Mouse (Mus musculus) urinary bladder, postnatal 4 days (tissue): Measurements from ENCODE around the gene Ddx20.
"Not testable (repeated sequence)": the region's sequence is repeated elsewhere in the genome, so short reads cannot be mapped to it uniquely, and the experiment has no call there.

ENCODE experiments used
- DNase-seq, 2 experiments: peaks; one replicate each; pipeline ENCODE4 v3.0.0; 2021 to 2022; ENCODE audit warnings: low spot score in 2 of 2

Gene Ddx20

DNA sequence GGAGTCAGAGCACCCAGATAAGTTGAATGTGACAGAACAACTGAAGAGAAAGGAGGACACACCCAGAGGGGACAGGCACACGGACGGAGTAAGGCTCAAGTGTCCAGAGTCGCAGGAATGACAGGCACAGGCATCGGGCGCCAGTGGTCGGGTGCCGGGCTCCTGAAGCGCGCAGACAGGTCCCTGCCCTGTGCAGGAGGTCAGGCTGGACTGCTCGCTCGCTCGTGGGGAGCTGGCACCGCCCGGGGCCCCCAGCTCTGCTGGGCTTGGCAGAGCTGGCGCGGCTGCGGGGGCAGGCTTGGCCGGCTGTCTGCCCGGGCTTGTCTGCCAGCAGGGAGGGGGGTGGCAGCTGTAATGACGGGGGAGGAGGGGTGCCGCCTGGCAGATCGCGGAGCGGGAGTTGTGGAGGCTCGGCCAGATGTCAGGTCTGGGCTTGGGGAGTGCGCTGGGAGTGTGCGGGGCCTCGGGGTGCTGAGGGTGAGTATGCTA lies 17.7 kb upstream of the Ddx20 start:
- peak in 1 of 2 experiments; percentile 66 for DNase-seq

DNA sequence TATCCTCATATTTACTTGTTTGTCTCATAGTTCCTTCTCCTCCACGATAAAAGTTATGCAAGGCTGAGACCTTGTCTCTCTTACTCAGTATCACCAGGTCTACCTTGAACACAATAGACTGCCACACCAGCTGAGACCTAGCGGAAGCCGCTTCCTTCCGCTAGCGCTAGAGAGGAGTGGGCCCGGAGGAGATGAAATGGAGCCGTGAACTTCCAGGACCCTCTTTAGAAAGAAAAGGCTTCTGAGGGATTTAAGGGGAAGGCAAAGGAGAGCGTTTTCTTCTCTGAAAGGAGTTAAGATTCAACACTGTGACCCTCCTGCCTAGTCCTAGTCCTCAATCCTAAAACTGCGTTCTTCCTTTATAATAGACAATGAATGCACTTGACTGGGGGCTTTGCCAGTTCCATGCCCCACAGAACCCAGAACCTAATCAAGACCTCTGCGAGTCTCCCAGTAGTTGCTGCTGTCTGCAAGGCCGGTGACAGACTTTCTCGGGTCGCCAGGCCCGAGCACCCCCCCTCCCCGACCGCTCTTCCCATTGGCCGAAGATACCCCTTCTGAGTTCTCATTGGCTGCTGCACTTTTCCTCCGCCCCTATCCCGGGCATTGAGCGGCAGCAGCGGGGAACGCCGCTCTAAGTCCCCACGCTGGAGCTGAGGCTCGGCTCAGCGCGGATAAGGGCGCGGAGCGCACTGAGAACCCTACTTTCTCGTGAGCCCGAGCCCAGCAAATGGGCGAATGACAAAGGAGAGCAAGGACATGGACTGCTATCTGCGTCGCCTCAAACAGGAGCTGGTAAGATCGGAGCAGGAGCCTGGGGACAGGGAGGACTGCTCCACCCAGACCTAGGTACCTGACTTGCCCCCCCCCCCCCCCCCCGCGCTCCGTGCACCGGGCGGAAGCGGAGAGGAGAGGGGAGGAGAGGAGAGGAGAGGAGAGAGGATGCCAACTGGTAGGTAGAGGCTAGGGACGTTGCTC lies 16.9 kb upstream of the Ddx20 start, which contains the start of gene Inka2:
Inka2 (plus strand) TSS at position 569 of the 978 bp plus-strand sequence.
- peak; percentile 68 to 71 for DNase-seq

DNA sequence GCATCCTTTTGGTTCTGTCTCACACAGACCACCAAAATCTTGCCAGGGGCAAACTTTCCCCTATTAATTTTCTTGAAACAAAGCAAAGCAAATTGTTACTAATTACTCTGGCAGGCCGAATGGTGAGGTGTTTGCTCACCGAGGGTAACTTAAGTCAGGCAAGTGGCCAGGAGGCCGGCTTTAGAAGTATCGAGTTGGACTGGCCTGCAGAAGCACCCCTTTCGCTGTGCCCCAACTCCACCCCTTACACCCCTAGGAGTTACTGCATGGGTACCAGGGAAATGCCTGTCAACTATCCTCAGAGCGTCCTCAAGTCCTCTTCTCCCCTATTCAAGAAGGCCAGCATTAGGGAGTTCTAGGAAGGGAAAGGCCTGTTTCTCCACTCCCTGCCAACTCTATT lies 16.2 kb upstream of the Ddx20 start:
- no peak for DNase-seq

DNA sequence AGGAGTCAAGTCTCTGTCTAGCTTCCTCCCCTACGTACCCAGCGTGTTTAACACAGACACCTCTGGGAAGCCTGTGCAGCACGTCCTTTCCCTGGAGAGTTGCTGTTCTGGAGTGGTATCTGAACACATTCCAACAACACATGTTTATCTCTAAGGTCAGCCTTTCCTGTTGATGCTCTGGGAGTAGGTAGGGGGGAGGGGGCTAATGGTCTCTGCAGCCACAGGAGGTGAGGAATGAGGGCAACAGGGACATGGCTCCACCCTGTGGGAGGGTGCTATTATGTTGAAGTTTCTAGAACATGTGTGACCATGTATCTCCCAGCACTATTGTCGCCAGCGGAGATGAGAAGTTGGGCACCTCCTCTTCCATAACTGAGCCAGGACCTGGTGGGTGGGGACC lies 14.0 kb upstream of the Ddx20 start:
- no peak for DNase-seq

DNA sequence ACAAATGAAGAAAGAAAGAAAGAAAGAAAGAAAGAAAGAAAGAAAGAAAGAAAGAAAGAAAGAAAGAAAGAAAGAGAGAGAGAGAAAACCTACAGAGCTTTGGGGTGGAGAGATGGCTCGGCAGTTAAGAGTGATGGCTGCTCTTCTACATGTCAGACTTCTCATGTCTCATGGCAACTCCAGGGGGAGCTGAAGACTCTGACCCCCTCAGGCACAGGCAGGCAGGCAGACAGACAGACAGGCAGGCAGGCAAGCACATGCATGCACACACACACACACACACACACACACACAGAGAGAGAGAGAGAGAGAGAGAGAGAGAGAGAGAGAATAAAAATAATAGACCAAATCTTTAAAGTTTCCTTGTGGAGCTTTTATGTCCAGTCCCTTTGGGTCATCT lies 13.4 kb upstream of the Ddx20 start:
- DNase-seq: not testable (repeated sequence)

DNA sequence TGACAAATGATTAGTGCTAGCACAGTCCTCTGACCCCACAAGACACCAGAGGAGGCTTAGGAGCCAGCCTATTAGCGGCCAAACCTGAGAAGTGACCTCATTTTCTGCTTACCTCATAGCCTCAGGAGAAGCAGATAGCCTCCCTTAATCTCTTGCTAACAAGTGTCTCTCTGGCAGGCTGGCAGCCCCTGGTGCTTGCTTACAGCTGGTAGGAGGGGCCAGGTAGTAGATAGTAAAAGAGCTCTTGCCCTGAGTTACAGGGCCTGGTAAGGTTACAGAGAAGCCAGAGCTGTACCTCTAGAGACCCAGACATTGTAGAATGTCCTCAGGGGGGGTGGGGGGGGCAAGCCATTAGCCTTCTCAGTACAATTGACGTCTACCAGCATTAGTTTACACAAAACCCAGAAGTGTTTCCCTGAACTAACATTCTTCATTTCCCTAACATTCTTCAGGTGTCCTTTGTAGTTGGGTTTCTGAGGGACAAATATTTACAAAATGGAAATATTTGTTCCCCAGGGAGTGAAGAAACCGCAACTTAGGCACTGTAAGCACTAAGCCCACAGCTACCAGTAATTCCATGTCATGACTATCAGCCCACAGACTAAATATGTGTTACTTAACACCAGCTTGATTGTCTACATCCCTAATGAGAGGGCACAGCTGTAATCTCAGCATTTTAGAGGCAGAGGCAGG lies 12.0 kb upstream of the Ddx20 start:
- DNase-seq: no peak

DNA sequence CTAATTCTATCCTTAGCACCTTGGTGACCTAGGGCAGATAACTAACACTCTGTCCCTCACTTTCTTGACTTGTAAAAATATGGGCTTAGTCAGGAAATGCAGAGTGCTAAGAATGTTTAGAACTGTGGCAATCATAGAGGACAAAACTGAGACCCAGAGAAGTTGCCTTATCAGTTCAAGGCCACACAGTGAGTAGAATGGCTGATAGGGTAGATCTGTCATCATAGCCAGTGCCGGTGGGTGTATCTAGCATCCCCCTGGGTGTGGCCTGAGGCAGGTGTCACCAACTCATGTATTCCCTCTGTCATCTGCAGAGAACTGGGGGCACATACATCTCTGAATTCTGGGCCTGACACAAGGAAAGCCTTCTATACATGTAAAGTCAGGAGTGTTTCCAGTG lies 10.9 kb upstream of the Ddx20 start:
- no peak for DNase-seq

DNA sequence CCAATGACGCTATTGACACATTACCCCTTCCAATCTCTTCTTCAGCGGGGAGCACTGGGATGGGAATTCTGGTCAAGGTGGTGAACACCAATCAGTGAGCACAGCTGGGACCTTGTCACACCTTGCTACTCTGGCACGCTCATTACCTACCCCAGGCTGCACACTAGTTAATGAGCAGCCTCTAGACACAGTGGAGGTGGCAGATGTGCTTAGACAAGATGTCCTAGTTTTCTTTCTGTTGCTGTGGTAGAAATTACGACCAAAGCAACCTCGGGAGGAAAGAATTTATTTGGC lies 9.7 kb upstream of the Ddx20 start:
- no peak for DNase-seq

DNA sequence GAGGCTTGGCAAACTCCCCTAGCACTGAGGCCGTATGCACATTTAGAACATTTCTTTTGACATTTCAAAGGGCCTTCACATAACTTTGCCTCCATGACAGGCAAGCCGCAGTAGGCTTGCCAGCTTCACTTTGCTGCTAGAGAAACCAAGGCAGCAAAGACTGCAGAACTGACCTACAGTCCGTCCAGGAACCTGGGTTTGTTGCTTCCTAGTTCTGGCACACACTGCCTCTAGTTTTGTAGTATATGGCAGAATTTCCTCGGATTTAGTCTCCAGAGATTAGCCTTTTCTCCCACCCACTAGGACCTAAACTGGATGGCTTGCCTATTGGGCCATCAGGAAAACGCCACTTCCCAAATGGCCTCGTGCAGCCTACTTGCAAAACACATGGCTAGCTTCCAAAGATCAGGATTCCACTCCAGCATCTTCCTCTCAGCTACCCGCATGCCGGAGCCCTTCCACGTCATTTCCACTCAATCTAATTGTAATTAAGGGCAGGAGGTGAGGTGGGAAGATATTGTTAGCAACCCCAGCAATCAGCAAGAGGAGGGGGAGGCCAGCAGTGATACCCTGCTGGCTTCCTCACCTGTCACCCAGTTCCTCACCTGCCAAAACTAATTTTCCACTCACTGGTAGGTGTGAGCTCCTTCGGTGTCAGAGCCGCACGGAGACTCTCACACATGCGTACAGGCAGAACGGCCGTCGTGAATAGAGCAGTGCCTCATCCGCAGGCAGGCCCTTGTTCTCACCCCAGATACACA lies 9.2 kb upstream of the Ddx20 start:
- no peak for DNase-seq

DNA sequence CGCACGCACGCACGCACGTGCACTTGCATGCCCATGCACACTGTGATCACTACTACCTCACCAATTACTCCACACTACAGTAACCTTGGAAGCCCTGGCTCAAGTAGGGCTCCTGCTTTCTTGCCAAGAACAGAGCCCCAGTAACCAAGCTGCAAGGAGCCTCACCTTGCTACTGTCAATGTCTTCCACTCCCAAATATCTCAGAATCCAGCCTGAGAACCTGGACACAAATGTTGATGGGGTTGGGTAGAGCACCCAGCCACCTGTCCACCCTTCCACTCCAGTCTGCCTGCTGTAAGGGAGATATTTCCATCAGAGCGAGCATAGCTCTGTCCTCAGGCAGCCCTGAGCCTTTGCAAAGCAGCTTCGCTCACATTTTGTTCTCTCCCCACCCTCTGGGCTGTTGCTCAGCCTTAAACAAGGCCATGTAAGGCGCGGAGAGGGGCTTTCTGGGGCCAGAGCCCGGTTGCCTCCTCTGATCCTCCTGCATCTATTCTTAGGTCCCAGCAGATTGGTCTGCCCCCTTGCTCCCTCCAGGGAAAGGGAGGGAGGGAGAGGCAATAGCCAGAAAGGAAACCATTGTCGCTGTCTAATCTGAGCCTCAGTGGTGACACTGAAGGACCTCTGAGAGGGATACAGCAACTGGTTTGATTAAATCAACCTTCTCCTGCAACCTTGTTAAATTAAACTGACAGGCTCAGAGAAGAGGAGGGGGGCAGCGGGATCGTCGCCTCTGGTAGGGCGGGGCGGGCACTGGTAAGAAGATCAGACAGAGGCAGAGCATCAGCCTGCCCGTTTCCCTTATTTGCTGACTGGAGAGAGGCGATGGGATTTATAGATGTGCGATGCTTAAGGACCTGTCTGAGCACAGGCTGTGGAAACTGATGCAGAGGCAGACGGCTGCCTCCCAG lies 8.4 kb upstream of the Ddx20 start:
- DNase-seq: peak in 1 of 2 experiments; percentile 41

DNA sequence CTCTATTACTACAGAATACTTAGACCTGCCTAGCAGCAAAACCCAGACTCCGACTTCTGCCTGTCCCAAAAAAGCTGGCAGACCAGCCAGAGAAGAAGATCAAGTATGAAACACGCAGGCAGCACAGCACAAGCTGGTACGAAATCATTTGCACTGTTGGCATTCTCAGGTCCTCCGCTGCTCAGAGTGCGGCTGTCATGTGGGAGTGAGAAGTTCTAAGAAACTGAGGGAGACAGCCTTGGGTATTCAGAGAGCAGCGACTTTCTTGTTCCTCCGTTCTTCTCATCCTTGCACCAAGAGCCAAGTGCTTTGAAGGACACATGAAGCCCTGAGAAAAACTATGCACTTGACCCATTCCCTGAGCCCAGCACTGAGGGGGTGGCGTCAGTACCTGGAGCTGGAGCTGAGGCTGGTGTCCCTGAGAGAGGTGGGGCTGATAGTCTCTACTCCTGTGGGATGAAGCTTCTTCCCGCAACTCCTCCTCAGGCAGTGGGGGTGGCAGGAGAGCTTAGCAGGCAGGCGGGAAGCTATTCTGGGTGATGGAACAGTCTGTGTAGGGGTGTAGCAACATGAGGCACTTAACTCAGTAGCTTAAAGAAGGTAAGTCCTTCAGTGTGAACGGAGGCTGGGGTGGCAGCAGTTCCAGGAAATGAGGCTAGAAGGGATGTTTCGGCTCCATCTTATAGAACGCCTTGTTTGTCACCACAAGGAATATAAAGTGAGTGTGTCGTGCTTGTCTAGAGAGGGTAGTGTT lies 6.1 kb upstream of the Ddx20 start:
- DNase-seq: no peak

DNA sequence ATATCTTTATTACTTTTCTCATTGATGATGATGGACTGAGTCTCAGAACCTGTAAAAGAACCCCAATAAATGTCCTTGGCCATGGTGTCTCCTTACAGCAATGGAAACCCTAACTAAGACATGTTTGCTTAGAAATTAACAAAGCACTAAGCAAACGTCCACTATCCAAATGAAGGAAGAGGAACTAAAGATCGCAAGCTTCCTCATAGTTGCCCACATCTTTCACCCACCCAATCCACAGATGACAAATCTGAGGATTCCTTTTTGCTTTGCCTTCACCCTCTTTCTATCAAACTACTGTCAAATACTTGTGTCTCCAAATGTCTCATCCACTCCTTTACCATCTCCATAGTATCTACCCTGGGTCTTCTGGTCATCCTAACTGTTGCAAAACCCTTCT lies 1.2 kb upstream of the Ddx20 start:
- no peak for DNase-seq

DNA sequence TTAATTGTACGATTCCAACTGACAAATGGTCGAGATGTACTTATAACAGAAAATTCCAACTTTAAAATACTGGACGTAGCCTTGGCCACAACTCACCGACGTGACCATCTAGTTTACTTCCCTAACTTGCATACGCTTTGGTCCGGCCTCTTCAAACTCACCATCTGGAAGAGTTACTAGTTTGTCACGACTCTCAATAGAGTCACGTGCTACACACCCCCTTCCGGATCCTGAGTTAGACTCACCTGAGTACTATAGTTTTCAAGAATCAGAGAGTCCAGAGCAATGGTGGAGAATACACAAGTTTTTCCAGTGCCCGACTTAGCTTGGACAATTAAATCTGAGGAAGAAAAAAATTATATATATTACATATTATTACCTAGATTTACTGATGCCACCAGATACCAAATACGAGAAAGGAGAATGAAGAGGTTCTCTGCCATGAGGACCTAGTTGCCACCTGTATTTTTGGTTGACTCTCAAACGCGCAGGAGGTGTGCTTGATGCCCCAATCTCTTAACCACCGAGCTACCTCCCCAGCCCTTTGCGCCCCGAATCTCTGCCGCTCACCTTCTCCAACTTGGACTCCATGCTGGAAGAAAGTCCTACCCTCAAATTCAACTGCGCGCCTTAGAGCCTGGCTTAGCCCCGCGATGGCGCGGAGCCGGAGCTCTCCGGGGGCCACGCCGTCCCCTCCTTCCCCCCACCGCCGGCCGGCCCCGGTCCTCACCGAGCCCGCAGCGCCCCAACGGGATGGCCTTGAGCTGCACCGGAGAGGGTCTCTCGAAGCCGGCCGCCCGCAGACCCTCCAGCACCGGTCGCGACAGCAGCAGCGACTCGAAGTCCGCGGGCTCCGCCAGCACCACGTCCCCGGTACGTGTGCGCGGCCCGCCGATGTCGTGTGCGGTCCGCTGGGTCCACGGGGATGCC lies 715 bp downstream of the Ddx20 start:
- DNase-seq: no peak

DNA sequence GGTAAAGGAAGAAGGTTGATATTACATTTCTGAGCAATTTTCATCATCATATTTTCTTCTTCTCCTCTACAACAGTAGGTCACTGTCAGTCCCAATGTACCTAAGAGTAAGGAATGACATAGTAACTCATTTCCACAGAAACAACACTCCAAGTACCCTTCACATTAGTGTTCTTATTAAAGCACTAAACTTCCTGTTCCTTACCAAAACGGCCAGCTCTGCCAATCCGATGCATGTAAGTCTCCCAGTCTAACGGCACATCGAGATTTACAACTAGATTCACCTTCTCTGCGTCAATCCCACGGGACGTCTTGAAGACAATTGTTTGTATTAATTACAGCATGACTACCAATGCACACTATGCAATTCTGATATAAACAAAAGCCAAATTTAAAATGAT lies 7.0 kb downstream of the Ddx20 start:
- DNase-seq: no peak

DNA sequence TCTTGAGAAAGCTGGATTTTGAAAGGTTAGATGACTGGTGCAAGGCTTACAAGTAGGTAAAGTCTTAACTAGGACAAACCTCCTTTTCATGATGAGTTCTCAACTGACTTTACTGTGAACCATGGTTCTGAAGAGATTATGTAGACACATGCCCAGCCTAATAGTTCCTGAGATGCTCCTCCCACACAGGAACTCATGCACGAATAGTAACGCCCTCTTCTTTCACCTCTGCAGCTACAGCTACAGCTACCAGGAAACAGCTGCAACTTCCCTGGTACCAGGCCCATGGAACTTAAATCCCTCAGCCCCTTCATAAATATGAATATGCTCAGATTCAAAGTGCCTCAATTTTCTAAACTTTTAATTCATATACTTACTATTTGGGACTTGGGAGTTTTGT lies 11.4 kb downstream of the Ddx20 start:
- DNase-seq: no peak

DNA sequence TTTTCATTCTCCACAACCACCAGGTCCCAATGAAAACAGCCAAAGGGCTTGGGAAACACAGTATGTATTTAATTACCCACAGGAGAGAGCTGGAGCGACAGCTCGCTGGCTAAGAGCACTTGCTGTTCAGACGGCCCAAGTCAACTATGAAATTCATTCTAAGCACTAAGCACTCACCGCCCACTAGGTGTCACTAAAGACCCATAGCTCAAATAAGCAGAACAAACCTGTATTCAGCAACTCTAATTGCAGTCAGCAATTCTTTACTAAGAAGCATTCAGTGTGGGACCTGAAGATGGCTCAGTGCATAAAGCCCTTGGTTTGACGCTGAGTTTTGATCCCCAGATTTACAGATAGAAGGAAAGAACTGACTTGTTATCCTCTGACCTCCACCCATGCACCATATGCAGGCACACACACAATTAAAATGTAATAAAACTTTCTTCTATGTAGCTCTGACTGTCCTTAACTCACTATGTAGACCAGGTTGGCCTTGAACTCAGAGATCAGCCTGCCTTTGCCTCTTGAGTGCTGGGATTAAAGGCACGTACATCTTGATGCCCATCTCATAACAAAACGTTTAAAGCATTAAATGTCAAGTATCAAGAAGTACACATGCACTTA lies 12.7 kb downstream of the Ddx20 start:
- DNase-seq: no peak

DNA sequence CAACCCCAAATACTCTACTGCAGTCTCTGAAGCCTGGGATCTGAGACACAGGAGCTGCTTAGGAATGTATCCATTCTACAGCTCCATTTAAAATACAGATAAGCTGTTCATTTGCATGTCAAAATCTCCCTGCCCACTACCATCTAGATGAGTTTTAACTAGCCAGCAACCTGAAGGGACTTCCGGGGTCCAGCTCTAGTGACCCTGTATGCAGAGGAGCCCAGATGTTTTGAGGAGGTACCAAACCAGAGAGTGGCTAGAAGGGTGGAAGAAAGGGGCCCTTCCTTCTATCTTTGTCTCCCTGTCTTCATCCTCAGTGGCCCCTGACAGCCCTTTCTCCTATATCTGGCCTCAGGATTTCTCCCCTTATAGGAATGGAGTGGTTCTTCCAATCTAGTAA lies 16.6 kb downstream of the Ddx20 start:
- no peak for DNase-seq

DNA sequence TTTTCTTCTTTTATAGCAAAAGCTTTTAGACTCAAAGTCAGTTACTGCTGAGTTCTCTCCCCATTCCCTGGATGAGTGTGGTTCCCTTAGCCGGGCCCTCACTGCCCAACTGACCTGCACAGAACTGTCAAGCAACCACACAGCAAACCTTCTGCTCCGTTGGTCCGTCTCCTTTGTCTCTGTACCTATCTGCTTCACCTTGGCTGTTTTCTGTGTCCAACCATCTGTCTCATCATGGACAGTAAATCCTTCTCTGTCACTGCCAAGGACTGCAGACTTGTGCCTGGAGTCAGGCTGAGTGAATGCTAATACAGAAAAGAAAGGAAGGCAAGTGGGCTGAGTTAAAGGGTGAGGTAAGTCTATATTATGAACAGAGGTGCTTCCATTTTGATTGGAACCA lies 17.6 kb downstream of the Ddx20 start:
- no peak for DNase-seq

DNA sequence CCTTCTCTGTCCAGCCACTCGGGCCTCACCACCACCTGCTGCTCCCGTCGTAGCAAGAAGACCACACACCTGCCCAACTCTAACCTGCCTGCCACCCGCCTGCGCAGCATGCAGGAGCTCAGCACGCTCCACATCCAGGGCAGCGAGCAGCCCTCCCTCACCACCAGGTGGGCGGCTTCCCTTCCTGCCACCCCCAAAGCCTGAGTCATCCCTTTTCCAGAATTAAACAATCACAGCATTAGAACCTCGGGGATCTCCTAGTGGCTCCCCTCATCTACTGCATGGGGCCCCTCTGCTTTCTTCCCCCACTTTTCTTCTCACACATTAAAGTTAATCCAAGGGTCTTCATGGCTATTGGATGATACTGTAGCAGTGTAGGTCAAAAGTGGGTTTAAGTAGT lies 19.2 kb downstream of the Ddx20 start:
- no peak for DNase-seq
